Mouse (Mus musculus): ENCODE results near the gene Camk1d.
A peak's percentile ranks its signal among the peaks of the same experiment; 100 is the strongest.

The Camk1d gene

DNA sequence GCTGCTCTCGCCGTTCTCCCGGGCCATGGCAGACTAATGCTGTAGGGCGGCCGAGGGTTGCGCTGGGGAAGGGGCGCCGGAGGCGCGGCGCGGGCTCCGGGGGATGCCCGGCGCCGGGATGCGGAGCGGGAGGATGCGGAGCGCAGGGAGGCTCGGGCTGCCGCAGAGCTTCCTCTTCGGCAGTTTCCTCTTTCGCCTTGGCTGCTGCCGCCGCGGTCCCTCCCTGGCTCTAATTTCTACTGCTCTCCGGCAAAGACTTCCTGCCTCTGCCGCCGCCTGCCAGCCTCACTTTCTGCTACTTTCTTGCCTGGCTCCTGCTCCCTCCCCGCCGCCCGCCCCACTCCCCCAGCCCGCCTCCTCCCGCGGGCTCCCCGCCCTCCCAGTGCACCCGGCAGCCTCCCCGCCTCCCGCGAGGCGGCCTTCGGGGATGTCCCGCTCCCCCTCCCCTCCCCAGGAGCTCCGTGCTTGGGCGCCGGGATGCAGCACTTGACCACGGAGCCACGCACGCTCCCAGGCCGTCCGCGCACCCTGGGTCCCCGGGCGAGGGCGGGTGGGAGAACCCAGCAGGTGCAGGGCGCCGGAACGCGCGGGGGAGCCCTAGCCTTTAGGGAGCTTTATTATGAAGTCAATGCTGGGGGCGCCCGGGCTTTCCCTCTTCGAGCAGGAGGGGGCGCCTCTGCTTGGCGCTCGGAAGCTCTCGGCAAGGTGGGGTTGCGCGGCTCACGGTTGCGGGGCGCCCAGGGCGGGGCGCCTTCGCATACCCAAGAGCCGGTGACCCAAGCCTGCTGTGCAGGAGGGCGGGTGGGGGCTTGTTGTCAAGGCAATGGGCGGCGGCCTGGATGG lies at the start of gene Camk1d:
Gene Camk1d (minus strand): TSS at position 305 of the 843 bp plus-strand sequence.
- peak; percentile 83 for DNase-seq

- DNase-seq, result no peak
Observed at GRCm38 (mm10) chr2:5762031-5762430, 47.7 kb upstream of the Camk1d start.

DNA sequence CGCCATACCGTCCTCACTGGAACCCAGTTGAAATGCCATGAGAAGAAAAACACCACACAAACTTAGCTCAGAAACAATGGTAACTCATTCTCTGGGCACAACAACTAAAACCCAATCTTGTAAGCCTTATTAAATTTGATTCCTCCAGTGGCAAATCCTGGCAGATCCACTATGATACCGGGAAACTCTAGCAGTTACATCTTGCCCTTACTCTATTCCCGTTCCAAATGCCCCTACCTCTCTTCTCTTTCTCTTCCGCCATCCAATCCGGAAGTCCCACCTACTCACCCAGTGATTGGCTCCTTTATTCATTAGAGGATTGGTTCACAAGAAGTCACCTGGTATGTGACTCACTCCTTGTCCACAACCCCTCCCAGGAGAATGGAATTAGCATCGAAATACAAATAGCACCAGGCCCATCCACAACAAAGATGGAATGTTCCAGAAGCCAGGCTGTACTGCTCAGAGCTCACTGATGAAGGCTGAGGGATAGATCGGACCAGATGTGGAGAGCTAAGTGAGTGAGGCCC lies 46.2 kb upstream of the Camk1d start:
- no peak for DNase-seq

DNA sequence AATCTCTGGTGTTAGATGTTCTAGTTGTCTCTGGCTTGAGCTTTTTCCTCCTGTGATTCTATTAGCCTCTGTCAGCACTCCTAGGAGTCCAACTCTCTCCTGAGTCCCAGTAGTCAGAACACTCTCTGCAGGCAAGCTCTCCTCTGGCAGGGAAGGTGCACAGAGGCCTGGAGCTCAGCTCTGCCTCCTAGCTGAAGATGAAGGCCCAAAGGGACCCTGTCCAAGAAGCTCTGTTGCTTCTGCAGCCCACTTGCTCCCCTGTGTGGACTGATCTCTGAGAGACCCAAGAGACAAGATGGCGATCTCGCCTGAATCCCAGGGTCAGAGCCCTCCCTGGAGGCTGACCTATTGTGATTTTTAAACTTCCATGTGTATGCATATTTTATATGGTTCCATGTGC lies 44.3 kb upstream of the Camk1d start:
- no peak for DNase-seq

DNA sequence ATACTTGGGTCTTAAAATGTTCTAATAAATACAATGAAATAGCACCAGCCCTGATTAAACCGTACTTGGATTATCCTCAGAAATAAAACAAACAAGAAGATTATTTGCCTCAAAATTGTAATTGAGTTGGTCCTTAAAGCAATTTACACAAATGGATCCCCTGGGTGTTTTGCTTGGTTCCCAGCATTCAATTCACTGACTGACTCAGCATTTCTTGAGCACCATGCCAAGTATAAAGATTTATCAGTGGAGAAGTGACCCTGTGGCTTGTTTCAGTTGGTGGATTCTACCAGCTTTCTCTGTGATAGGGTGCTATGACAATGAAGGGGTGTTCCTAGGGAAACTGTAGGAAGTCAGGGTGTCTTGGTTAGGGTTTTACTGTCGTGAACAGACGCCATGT lies 36.6 kb upstream of the Camk1d start:
- DNase-seq, result no peak

GRCm38 (mm10) chr2:5749210-5749609 lies 34.9 kb upstream of the Camk1d start:
- DNase-seq, result no peak

GRCm38 (mm10) chr2:5747545-5748043 lies 33.3 kb upstream of the Camk1d start:
- DNase-seq, result no peak

GRCm38 (mm10) chr2:5746529-5746928 lies 32.2 kb upstream of the Camk1d start:
- no peak for DNase-seq

DNA sequence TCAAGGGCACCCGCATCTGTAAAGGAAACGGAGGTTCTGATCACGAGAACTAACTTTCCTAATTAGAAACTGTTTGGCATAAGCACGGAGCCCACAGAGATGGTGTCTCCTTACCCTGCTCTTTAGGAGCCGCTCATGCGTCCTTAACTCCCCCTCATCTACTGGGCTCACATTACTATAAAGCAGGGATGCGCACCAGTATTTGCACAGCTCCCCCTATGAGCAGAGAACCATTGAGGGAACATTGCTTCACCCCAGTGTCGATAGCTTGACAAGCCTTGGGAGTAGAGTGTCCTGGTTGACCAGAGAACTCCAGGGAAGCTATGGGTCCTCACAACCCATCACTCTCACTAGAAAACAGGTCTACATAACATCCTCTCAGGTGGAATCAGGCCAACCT lies 29.6 kb upstream of the Camk1d start:
- DNase-seq, result no peak

- DNase-seq, result no peak
Observed at GRCm38 (mm10) chr2:5740913-5741312, 26.6 kb upstream of the Camk1d start.

DNA sequence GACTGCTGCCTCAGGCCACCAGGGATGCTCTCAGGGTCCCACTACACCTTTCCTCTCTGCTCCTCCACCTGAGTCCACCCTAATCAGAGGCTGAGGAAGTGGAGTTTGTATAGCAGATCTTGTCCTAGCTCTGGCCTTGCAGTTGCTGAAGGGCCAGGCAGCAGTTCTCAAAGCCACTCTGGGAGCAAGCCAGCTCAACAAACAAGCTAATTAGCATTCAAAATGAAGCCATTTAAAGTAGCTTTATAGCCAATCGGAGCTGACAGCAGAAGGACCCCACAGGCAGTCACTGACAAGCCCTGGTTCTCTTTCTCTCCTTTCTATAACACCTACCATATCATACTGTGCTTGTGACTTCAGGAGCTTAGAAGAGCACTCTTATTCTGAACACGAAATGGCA lies 21.6 kb upstream of the Camk1d start:
- no peak for DNase-seq

- no peak for DNase-seq
Observed at GRCm38 (mm10) chr2:5733300-5734085, 19.2 kb upstream of the Camk1d start.

DNA sequence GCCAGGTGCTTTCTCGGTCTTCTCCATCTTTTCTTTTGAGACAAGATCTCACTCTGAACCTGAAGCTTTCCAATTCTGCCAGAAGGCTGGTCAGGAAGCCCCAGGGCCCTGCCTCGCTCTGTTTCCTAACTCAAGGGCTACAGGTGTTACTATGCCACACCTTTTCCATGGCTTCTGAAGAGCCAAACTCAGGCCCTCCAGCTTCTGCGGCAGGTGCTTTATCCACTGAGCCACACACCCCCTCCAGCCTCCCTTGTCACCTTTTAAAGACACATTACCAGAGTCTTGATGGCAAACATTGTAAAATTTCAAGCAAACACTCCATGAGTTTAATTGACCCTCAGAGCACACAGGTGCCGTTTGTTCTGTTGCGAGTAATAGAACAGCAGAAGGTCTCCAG lies 17.7 kb upstream of the Camk1d start:
- DNase-seq, result no peak

- no peak for DNase-seq
Observed at GRCm38 (mm10) chr2:5730364-5730792, 16.1 kb upstream of the Camk1d start.

- no peak for DNase-seq
Observed at GRCm38 (mm10) chr2:5729931-5730330, 15.6 kb upstream of the Camk1d start.

GRCm38 (mm10) chr2:5725028-5725701 lies 10.8 kb upstream of the Camk1d start:
- DNase-seq, result no peak

DNA sequence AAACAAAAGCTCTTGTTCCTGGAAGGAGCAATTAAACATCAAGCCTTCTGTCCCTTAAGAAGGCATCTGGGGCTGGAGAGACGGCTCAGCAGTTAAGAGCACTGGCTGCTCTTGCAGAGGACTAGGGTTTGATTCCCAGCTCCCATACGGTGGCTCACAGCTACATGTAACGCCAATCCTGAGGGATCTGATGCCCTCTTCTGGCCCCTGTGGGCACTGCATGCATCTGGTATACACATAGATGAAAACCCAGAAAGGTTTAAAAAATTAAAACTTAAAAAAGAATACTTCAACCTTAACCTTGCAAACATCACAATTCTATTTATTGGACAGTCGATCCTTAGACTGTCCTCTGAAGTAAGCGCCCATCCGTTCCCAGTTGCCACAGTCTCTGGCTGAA lies 3.4 kb upstream of the Camk1d start:
- DNase-seq, result no peak

GRCm38 (mm10) chr2:5715544-5715943 lies 1.2 kb upstream of the Camk1d start:
- DNase-seq, result no peak

- no peak for DNase-seq
Observed at GRCm38 (mm10) chr2:5715054-5715410, 717 bp upstream of the Camk1d start.

DNA sequence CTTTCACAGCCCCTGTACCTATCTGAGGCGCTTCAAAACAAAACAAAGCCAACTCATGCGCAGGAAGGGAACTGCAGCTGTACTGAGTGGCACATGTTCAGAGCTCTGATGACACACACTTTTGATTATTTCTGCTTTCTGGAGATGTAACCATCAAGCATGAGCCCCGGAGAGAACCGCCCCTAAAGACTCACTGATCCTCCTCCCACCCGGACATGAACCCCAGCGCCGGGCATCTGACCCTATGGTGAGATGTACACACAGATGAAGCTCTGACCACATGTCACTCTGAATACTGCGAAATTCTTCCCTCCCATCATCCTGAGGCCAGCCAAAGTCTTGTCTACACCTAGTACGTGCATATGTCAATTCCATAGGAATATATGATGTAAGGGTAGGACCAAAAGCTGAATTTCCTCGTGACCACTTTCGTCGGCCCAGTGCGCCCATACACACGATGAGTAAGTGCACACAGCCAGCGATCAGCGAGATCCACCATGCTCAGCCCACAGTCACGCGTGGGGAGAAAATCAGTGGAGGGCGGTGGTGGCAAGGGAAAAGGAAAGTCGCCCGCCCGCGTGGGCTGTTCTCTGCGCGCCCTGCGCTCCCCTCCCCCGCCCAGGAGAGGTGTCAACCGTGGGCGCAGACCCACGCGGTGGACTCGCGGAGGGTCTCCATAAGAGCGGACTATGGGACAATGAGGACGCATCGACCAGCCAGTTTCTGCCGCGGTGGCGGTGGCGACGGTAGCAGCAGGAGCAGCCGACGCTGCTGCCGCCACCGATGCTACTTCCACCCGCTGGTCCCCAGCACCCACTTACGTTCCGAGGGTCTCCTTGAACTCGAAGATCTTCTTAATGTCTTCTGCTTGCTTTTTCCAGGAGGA lies 747 bp downstream of the Camk1d start:
- DNase-seq, result peak; percentile 57

GRCm38 (mm10) chr2:5712255-5712654 lies 2.1 kb downstream of the Camk1d start:
- no peak for DNase-seq

- DNase-seq, result no peak
Observed at GRCm38 (mm10) chr2:5709911-5710310, 4.4 kb downstream of the Camk1d start.

All from right cerebral cortex, postnatal 4 days (tissue).